Mouse (Mus musculus): ENCODE measurements around the gene Selenow.
A peak's percentile ranks its signal among the peaks of the same experiment; 100 is the strongest.

Selenow gene

DNA sequence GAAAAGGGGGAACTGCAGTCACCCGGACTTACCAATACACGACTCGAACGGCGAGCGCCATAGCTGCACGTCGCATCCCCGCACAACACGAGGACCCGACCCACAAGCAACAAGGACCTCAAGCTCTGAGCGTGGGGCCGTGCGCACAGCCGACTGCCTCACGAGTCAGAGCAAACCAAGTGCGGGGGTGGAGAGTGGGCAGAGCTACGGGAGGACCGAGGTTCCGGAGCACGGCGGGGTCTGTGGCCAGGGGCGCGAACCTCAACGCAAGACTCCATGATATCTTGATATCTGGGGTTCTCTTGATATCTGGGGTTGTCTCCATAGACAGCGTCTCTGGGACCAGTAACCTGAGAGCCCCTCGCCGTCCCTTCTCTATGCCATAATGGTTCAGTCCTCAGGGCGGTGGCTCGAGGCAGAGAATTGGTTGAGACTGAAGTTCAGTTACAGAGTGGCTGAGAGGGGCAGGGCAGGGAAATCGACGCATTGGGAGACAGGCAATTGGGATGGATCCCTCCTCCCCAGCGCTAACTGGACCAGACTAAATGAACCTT, at the start of gene Selenow:
Gene Selenow, minus strand, starts transcription at position 183 of the 554 bp plus-strand sequence.
- peak; percentile 80 for DNase-seq (ENCODE audit: extremely low read depth, low read depth)

GRCm38 (mm10) chr7:15969674-15970073, 47.5 kb upstream of the Selenow start:
- DNase-seq (ENCODE audit: extremely low read depth, low read depth), result peak; percentile 26

DNA sequence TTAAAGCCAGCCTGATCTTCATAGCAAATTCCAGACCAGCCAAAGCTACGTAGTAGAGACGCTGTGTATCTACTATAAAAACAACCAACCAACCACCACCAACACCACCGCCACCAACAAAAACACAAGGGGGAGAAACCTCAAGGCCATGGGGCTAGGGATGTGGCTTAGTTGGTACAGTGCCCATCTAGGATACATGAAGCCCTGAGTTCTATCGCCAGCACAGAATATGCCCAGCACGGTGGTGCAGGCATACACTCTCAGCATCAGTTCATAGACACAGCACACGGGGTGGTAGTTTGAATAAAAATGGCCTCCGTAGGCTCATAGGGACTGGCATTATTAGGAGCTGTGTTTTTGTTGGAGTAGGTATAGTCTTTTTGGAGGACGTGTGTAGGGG, 46.1 kb upstream of the Selenow start:
- DNase-seq (ENCODE audit: extremely low read depth, low read depth), result no peak

- peak; percentile 36 for DNase-seq (ENCODE audit: extremely low read depth, low read depth)
Measured at GRCm38 (mm10) chr7:15967312-15967711, 45.1 kb upstream of the Selenow start, which contains the start of gene Ehd2. Ehd2 (minus strand) TSS chr7:15967567.

DNA sequence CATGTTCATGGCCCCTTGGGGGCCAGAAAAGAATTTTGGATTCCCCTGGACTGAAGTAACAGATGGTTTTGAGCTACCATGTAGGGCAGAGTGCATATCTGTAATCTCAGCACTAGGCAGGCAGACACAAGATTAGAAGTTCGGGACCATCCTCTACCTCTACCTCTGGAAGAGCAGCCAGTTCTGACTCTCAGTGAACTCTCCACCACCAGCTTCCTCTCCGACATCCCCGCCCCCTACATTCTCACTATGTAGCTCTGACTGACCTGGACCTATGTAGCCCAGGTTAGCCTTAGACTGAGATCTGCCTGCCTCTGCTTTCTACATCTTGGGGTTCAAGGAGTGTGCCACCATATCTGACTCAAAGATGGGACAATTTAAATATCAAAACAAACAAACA, 44.3 kb upstream of the Selenow start:
- no peak for DNase-seq (ENCODE audit: extremely low read depth, low read depth)

DNA sequence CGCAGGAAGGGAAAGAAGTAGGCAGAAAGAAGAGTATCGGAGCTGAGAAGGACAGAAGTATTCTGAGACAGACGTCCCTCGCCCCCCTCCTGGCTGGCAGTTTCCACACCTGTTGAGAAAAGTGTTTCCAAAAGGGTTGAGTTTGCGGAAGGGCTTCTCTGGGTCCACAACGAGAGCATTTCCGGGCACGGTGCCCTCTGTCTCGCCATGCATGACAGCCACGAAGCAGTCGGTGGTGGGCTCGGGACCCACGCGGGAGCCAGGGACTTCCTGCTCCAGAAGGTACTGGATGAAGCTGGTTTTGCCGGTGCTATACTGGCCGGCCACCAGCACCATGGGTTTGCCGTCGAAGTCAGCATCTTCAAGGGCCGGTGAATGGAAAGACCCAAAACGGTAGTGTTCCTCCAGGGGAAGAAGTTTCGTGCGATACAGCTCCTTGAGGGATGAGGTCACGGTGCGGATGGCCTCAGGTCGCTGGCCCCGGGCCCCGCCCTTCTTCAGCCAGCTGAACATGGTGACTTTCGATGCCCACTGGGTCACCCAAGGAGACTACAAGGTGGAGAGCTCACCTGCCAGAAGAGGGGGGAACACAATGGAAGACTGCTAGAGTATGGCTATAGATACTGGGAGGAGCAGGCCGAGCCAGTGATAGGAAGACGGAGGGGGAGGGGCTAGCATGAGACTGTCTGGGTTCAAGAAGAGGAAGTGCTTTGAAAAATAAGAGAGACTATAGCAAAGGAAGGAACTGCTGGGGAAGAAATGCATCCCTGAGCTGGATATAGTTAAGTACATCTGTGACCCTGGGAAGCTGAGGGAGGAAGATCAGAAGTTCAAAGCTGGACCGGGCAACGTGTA, 41.8 kb upstream of the Selenow start:
- DNase-seq (ENCODE audit: extremely low read depth, low read depth), result peak; percentile 71

DNA sequence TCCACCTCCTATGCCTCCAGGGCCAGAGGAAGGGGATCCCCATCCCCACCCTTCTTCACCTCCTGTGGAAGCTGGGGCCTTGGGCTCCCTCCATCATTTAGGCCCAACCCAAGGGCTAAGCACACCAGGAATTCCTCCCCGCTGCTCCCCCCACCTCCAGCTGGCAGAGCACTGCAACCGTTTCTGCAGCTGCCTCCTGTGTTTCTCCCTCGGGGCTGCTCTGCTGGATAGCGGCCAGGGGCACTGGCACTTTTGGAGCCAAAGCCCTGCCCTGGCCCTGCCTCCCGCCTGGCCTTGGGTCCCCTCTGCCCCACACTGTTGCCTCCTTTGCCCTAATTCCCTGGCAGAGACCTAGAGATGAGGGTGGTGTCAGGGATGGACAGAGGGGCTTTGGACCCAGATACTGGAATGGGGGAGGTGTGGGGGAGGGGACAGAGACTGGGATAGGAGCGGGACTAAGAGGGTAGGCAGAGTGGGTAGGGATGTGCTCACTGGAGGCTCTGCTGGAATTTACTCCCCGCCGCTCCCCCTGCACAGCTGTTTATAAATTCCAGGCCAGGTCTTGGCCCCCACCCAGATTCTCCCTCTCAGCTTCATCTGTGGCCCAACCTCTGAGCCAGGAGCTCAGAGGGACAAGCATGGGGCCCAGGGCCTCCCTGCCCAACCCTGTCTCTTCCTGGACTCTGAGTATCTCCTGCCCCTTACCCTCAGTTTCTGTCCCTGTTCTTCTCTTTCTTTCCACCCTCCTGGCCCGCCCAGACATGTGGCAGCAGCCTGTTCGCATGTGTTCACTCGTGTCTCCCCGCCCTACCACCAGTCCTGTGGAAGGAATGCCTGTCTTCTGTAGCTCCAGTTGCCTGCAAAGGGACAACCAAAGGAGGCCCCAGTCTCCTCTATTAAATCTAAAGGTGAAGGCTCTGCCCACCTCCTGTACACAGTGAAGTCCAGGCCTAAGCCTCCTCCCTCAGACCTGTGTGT, 40.4 kb upstream of the Selenow start:
- no peak for DNase-seq (ENCODE audit: extremely low read depth, low read depth)

DNA sequence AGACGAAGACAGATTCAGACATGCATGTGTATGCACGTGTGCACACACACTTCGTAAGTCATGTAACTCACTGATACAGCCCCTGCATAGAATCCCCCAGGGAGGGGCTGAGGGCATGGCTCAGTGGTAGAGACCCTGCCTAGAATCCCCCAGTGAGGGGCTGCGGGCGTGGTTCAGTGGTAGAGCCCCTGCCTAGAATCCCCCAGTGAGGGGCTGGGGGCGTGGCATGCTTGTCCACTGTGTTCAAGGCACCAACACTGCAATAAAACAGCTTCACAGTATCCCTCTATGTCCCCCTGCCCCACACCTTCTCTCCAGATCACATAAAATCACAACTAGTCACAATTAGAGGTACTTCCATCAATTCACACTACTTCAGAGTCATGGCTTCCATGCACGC, 39.6 kb upstream of the Selenow start:
- DNase-seq (ENCODE audit: extremely low read depth, low read depth), result no peak

DNA sequence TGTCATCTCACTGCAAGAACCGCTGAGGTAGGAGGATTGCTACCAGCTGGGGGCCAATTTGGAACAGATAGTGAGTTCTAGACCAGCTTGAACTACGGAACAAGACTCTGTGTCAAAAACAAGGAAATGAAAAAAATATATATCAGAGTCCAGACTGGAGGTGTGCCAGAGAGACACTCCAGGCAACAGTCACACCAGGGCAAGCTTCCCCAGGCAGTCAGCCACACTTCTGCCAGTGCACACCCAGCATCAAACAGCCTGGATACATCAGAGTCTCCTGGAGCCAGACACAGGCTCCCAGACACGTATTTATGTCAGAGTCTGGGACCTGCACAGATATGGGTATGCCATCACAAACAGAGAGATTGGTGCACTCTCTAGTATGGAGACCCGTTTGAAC, 39.0 kb upstream of the Selenow start:
- no peak for DNase-seq (ENCODE audit: extremely low read depth, low read depth)

DNA sequence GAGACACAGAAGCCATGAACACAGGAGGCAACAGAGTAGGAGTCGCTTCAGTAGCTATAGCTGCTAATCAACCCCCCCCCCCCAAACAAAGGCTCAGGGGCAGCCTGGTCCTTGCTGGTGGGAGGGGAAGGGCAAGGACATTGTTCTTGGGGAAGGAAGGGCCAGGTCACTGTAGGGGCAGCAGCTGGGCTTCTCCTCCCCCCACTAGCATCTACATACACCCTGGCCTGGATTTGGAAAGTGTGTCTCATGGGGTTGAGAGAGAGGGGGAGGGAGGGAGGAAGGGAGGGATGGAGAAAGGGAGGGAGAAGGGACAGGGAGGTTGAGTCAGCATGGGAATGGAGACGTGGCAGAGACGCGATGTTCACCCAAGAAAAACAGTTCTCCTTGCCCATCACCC, 38.5 kb upstream of the Selenow start:
- DNase-seq (ENCODE audit: extremely low read depth, low read depth), result no peak

GRCm38 (mm10) chr7:15956143-15956542, 33.9 kb upstream of the Selenow start:
- no peak for DNase-seq (ENCODE audit: extremely low read depth, low read depth)

DNA sequence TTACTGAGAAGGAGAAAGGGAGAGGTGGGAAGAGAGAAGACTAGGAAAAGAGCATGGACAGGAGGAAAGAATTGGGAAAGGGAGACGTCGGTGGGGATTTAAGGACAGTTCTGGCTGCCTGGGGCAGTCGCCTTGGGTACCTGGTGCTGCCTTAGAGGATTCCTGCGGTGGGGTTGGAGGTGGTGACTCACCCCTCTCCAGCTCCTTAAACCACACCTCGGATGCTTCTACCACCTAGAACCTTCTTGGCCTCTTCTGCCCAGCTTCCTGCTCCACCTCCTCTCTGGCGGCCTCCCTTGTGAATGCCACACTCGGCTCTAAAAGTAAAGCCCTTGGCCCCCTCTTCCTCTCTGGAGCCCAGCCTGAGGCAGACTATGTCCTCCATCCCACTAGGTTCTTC, 33.3 kb upstream of the Selenow start:
- no peak for DNase-seq (ENCODE audit: extremely low read depth, low read depth)

DNA sequence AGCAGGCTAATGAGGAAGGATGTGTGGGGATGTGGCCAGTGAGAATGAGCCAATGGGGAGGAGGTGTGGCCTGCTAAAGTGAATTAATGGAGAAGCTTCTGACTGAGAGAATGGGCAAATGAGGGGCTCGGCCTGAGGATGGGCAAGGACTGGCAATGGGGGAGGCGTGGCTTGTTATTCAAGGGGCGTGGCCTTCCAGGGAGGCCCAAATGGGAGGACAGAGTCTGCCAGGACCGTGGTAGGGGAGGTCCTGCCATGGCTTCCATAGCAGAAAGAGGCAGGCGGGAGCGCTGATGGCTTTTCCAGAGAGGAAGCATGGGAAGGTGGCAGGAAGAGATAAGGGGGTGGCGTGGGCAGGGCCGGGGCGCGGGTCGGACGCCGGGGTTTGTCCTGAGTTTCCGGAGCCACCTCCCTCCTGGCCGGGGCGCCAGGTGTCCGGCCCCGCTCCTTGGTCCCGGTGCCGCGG, 32.8 kb upstream of the Selenow start:
- peak; percentile 87 for DNase-seq (ENCODE audit: extremely low read depth, low read depth)

GRCm38 (mm10) chr7:15954436-15954835, 32.2 kb upstream of the Selenow start:
- DNase-seq (ENCODE audit: extremely low read depth, low read depth), result peak; percentile 46

GRCm38 (mm10) chr7:15953307-15954074, 31.3 kb upstream of the Selenow start:
- peak; percentile 60 for DNase-seq (ENCODE audit: extremely low read depth, low read depth)

DNA sequence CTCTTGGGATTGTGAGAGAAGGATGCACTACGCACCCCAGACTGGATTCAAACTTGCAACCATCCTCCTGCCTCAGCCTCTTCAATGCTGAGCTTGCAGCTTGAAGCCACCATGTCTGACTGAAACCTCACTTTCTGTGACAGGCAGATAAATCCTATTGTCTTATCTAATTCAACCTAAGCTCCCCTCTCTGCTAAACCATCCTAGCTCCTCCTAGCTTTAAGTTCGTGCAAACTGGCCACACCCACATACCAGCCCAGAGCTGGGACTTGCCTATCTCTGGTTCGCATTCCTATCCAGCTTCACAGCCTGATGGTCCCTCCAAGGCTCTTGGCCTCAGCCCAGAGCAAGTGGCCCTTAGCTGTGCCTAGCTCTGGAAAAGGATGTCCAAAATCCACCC, 30.2 kb upstream of the Selenow start:
- peak; percentile 90 for DNase-seq (ENCODE audit: extremely low read depth, low read depth)

DNA sequence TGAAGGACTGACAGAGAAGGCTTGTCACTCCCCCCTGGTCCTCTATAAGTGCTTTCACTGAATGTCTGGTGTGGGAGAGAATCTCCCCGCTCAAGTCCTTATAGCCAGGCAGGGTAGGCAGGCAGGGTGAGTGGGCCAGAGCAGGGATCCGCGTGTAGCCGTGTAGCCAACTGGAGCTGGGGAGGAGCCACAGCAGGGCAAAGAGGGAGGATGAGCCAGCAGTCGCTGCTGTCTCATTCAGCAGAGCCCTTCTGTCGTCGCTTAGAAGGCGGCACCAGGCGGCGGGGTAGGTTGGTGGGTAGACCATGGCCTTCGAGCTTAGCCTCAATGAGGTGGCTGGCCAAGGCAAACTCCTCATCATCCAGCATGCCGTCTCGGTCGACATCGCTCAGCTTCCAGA, 27.8 kb upstream of the Selenow start:
- no peak for DNase-seq (ENCODE audit: extremely low read depth, low read depth)

GRCm38 (mm10) chr7:15949216-15949790, 27.1 kb upstream of the Selenow start:
- no peak for DNase-seq (ENCODE audit: extremely low read depth, low read depth)

- peak; percentile 37 for DNase-seq (ENCODE audit: extremely low read depth, low read depth)
Measured at GRCm38 (mm10) chr7:15948381-15948941, 26.3 kb upstream of the Selenow start.

GRCm38 (mm10) chr7:15947653-15948260, 25.6 kb upstream of the Selenow start:
- peak; percentile 30 for DNase-seq (ENCODE audit: extremely low read depth, low read depth)

Measured in MEL-GATA-1-ER (cell line).